Mouse (Mus musculus) stomach, embryonic 15.5 days (tissue): ENCODE data around the gene Rpa3. TPM values are rescaled to one million over a fixed set of nuclear protein-coding genes. Genes with fewer than 3 reads are reported as not detected.

Source experiments
- ATAC-seq: fragments of 200-750 bp; cut with Nextera tagmentation; 2 replicates; pipeline ENCODE4 v1.8.0; 2017; ENCODE audit warnings: low read depth, moderate number of reproducible peaks, moderate TSS enrichment; ENCODE audit not compliant: insufficient read depth, low FRiP score
- H3K27ac ChIP-seq: fragments of 300-500 bp; sonication (generic); 2 replicates; pipeline ENCODE4 v1.5.1; 2015; ENCODE audit warnings: mild to moderate bottlenecking, inconsistent platforms
- H3K27me3 ChIP-seq: fragments of 300-500 bp; sonication (generic); replicated peaks from 2 replicates; pipeline ENCODE4 v1.6.1; 2015; ENCODE audit warnings: inconsistent platforms
- H3K36me3 ChIP-seq: fragments of 300-500 bp; sonication (generic); 2 replicates; pipeline ENCODE4 v1.6.1; 2015; ENCODE audit warnings: inconsistent platforms
- H3K4me1 ChIP-seq: fragments of 300-500 bp; sonication (generic); 2 replicates; pipeline ENCODE4 v1.6.1; 2015; ENCODE audit warnings: inconsistent platforms
- H3K4me2 ChIP-seq: fragments of 300-500 bp; sonication (generic); 2 replicates; pipeline ENCODE4 v1.6.1; 2015; ENCODE audit warnings: mild to moderate bottlenecking, inconsistent platforms
- H3K4me3 ChIP-seq: fragments of 300-500 bp; sonication (generic); replicated peaks from 2 replicates; pipeline ENCODE4 v1.5.1; 2015; ENCODE audit warnings: inconsistent platforms
- H3K9ac ChIP-seq: fragments of 300-500 bp; sonication (generic); 2 replicates; pipeline ENCODE4 v1.6.1; 2015; ENCODE audit warnings: inconsistent platforms
- H3K9me3 ChIP-seq: fragments of 300-500 bp; sonication (generic); 2 replicates; pipeline ENCODE4 v1.6.1; 2016; ENCODE audit warnings: inconsistent platforms
- WGBS: fragments of 180-500 bp; shearing (Covaris S2); methylation state at CpG from one replicate; pipeline ENCODE4 v1.1.7; 2015; 5-methylcytosine and 5-hydroxymethylcytosine counted together
- polyA plus RNA-seq: library from polyadenylated mRNA; unstranded; fragments of >200 nt; fragmentation: Nextera tagmentation; extraction: Ambion mirVana; gene quantifications from 2 replicates; pipeline ENCODE4 v1.2.1, GENCODE M21; 2015

Gene Rpa3
- polyA plus RNA-seq = 153 and 172 TPM in 2 replicates

DNA sequence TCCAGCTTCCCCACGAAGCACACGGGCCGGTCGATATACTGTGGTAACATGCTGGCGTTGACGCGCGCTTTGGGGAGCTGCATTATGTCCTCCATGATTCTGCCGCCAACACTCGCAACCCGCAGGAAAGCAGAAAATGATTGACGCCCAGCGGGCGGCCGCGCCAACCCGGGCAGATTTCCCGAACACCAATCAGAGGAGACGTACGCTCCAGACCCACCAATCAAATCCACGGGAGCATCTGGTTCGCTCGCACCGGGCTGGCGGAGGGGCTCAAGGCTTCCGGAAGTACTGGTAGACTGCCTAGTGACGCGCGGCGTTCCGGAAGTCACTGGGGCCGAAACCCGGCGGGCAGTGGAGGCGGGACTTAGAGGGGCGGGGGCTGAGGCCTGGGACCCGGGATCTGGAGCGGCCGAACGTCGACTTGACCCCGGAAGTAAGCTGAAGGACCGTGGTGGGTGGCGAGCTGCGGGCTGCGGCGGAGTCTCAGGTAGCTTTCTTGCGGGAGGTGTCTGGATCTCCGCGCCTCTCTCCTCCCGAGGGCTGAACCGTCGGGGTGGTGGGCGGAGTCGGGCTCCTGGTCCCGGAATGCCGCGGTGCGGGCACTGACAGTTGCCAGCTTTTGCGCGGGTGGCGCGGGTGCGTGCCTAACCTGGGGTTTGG lies at the start of gene Rpa3, which contains the start of the genes Umad1 and Gm45062:
Rpa3 (minus strand) TSS at position 170 of the 663 bp plus-strand sequence.
Umad1 (plus strand) TSS at position 285 of the 663 bp plus-strand sequence.
Gm45062 (plus strand) TSS at position 447 of the 663 bp plus-strand sequence.
- no peaks in the 10 kb centered on the region for H3K4me1 ChIP-seq
- no peaks in the 10 kb centered on the region for H3K27me3 ChIP-seq
- peak within 1 kb of the TSS; percentile 51 for H3K9ac ChIP-seq
- ATAC-seq = peak; percentile 100
- peak within 1 kb of the TSS; percentile 83 for H3K4me3 ChIP-seq
- no peaks in the 10 kb centered on the region for H3K9me3 ChIP-seq
- H3K4me2 ChIP-seq = peak within 1 kb of the TSS; percentile 95
- no peaks in the 10 kb centered on the region for H3K36me3 ChIP-seq
- peak within 1 kb of the TSS; percentile 80 for H3K27ac ChIP-seq
- under 1% methylated on average over 64 of the region's 64 CpGs for WGBS

- 68% methylated on average over 6 of the region's 6 CpGs for WGBS
- Histone ChIP-seq H3K27me3 (no peaks in the 10 kb centered on the region), H3K4me2 (no peak overlapping the region), H3K9ac (no peak overlapping the region), H3K4me1 (no peaks in the 10 kb centered on the region), H3K9me3 (no peaks in the 10 kb centered on the region), H3K36me3 (no peaks in the 10 kb centered on the region), H3K27ac (no peak overlapping the region), H3K4me3 (no peak overlapping the region)
- ATAC-seq = no peak
Measured at GRCm38 (mm10) chr6:8307878-8308775, 49.2 kb upstream of the Rpa3 start.

- Histone ChIP-seq H3K27me3 (no peaks in the 10 kb centered on the region), H3K4me1 (no peaks in the 10 kb centered on the region), H3K9me3 (no peaks in the 10 kb centered on the region), H3K27ac (no peak overlapping the region), H3K9ac (no peak overlapping the region), H3K4me3 (no peak overlapping the region), H3K36me3 (no peaks in the 10 kb centered on the region), H3K4me2 (no peak overlapping the region)
- 87% methylated on average over 6 of the region's 6 CpGs for WGBS
- ATAC-seq = no peak
Measured at GRCm38 (mm10) chr6:8299066-8299863, 40.3 kb upstream of the Rpa3 start.

DNA sequence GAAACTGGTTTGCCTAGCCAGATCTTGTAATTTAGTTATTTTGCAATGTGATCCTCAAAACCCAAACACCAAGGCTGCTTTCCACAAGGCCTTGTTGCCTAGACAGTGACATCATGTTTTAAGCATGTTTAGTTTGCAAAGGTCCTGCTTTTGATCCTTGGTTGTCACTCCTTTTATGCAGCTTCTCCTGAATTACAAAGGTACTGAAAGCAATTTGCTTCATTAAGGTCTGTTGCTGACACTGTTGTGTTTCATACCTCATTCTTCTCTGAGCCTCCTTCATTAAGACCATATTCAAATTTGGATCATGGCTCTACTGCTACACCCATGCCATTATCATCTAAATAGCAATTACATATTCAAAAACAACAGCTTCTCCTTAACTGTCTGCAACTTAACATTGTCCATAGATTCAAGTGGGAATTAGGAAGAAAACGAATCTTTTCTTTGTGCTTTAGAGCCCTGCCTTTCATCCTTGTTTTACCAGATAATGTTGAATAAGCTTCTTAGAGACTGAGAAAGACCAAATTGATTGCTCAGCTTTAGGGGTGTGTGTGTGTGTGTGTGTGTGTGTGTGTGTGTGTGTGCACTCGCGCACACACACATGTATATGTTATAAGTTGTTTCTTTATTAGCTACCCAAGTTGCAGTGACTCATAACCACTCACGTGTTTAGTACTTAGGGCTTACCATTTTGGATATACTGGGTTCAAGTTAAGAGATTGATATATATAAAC lies 35.2 kb upstream of the Rpa3 start:
- H3K4me1 ChIP-seq = no peaks in the 10 kb centered on the region
- no peak overlapping the region for H3K27ac ChIP-seq
- no peaks in the 10 kb centered on the region for H3K36me3 ChIP-seq
- WGBS = 78% methylated on average over 4 of the region's 4 CpGs
- no peak overlapping the region for H3K4me2 ChIP-seq
- no peaks in the 10 kb centered on the region for H3K27me3 ChIP-seq
- ATAC-seq = no peak
- H3K9me3 ChIP-seq = no peaks in the 10 kb centered on the region
- no peak overlapping the region for H3K9ac ChIP-seq
- no peak overlapping the region for H3K4me3 ChIP-seq

- no peaks in the 10 kb centered on the region for H3K9me3 ChIP-seq
- ATAC-seq = no peak
- no peak overlapping the region for H3K9ac ChIP-seq
- H3K27ac ChIP-seq = no peak overlapping the region
- H3K4me3 ChIP-seq = no peak overlapping the region
- H3K4me1 ChIP-seq = no peaks in the 10 kb centered on the region
- H3K27me3 ChIP-seq = no peaks in the 10 kb centered on the region
- no peak overlapping the region for H3K4me2 ChIP-seq
- no peaks in the 10 kb centered on the region for H3K36me3 ChIP-seq
- WGBS = 83% methylated on average over 4 of the region's 4 CpGs
Measured at GRCm38 (mm10) chr6:8288755-8289580, 30.0 kb upstream of the Rpa3 start.

- Histone ChIP-seq H3K4me2 (no peak overlapping the region), H3K4me1 (no peaks in the 10 kb centered on the region), H3K27me3 (no peaks in the 10 kb centered on the region), H3K9me3 (no peaks in the 10 kb centered on the region), H3K4me3 (no peak overlapping the region), H3K9ac (no peak overlapping the region), H3K27ac (no peak overlapping the region), H3K36me3 (no peaks in the 10 kb centered on the region)
- 94% methylated on average over 3 of the region's 3 CpGs for WGBS
- no peak for ATAC-seq
Measured at GRCm38 (mm10) chr6:8286146-8286545, 27.2 kb upstream of the Rpa3 start.

- no peak for ATAC-seq
- Histone ChIP-seq H3K27ac (no peak overlapping the region), H3K4me3 (no peak overlapping the region), H3K27me3 (no peaks in the 10 kb centered on the region), H3K36me3 (no peaks in the 10 kb centered on the region), H3K4me2 (no peak overlapping the region), H3K9ac (no peak overlapping the region), H3K9me3 (no peaks in the 10 kb centered on the region), H3K4me1 (no peaks in the 10 kb centered on the region)
- WGBS = 61% methylated on average over 3 of the region's 3 CpGs
Measured at GRCm38 (mm10) chr6:8285401-8285960, 26.5 kb upstream of the Rpa3 start.

DNA sequence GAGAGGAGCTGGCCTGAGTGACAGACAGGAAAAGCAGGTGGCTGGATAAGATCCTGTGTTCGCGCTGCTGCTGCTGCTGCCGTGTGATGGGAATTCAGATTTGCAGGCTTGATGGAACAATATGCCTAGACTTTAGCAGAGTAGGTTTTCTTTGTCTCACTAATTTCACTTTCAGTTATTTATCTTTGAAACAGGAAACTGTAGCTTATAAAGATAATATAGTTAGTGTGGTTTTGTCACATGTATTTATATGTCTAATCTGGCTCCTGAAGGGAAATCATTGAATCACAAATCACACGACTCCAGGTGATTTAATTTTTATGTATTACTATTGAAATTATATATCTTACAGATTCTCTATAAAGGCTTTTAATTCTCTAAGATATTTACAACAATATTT lies 24.3 kb upstream of the Rpa3 start:
- Histone ChIP-seq H3K9ac (no peak overlapping the region), H3K27ac (no peak overlapping the region), H3K4me2 (no peak overlapping the region), H3K4me1 (no peaks in the 10 kb centered on the region), H3K27me3 (no peaks in the 10 kb centered on the region), H3K36me3 (no peaks in the 10 kb centered on the region), H3K4me3 (no peak overlapping the region), H3K9me3 (no peaks in the 10 kb centered on the region)
- WGBS = 80% methylated on average over 4 of the region's 4 CpGs
- ATAC-seq = no peak

DNA sequence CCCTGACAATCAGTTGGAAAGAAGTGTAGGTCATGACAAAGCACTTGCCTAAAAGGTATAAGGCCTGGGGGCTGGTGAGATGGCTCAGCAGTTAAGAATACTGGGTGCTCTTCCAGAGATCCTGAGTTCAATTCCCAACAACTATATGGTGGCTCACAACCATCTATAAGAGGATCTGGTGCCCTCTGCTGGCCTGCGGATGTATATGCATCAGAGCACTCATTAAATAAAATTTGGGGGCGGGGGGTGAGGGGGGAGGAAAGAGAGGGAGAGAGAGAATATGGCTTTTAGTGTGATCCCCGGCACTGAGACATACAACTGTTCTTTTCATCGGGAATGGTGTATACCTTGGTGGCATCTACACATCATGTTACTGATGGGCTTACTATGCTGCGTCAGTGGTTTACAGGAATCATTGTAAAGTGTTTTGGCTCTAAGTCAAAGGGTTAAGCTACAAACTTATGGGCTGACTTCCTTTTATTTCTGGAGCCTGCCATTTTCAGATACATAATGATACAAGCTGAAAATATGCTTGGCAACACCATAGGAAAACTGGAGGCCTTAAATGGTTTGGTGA lies 19.5 kb upstream of the Rpa3 start:
- Histone ChIP-seq H3K9ac (no peak overlapping the region), H3K27me3 (no peaks in the 10 kb centered on the region), H3K4me3 (no peak overlapping the region), H3K9me3 (no peaks in the 10 kb centered on the region), H3K4me2 (no peak overlapping the region), H3K27ac (no peak overlapping the region), H3K36me3 (no peaks in the 10 kb centered on the region), H3K4me1 (no peaks in the 10 kb centered on the region)
- 75% methylated on average over 5 of the region's 5 CpGs for WGBS
- no peak for ATAC-seq

- H3K27me3 ChIP-seq = no peaks in the 10 kb centered on the region
- no peak overlapping the region for H3K27ac ChIP-seq
- H3K36me3 ChIP-seq = no peaks in the 10 kb centered on the region
- H3K9me3 ChIP-seq = no peaks in the 10 kb centered on the region
- H3K9ac ChIP-seq = no peak overlapping the region
- no peaks in the 10 kb centered on the region for H3K4me1 ChIP-seq
- peak; percentile 70 for ATAC-seq
- H3K4me2 ChIP-seq = no peak overlapping the region
- H3K4me3 ChIP-seq = no peak overlapping the region
- 57% methylated on average over 4 of the region's 4 CpGs for WGBS
Measured at GRCm38 (mm10) chr6:8276431-8276830, 17.5 kb upstream of the Rpa3 start.
